Mouse (Mus musculus) embryonic stem cell, embryonic (primary cell): Measurements from ENCODE around the gene Prss50.

Experiments used
- CTCF ChIA-PET, 4 experiments: fragments of 300-600 bp in 2 of 4; fragments of 350-600 bp in 2 of 4; sonication (Branson Sonifier 250); formaldehyde crosslinking; loops; one replicate each; lab custom pipeline; 2022; ENCODE audit warnings: inconsistent platforms in 2 of 4; lab: Charles Lee
- POLR2A ChIA-PET, 4 experiments: fragments of 300-600 bp in 2 of 4; fragments of 350-600 bp in 2 of 4; sonication (Branson Sonifier 250); formaldehyde crosslinking; loops; one replicate each; lab custom pipeline; 2022; ENCODE audit warnings: antibody characterized with exemption in 4 of 4, inconsistent platforms in 1 of 4; lab: Charles Lee

Gene Prss50

DNA sequence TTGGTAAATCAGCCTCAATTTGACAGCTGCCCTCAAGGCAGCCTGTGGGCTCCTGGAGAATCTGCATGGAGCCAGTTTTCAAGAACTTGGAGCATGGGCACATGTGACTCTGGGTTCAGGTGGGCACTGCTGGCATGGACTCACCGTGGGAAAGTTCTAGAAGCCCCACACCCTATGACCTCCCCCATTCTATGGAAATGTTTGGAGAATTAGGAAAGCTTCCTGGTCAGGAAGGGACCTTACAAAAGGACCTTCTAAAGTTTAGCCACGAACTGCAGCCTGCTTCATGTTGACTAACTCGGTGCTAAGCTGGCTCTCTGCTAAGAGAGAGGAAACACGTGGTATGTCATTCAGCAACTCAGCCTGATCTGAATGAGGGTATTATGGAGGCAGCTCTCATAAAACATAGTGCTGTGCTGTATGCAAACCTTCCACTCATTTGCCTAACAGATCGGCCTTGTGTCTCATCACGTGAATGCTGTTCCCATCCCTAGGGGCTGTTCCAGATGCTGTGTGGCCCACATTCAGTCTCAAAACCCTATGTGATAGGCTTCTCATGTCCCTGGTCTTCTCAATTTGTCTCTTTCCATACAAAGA lies 51.7 kb downstream of the Prss50 start:
- POLR2A ChIA-PET: interaction anchor here in 2 of 4 experiments (0.6 kb wide), 2 partner anchors 30 to 388 kb away, joined by 3 read pairs; partner anchors contain the start of genes Als2cl (in 1 of the 2) and Tmie (in 1 of the 2)
- CTCF ChIA-PET: interaction anchor here in 3 of 4 experiments (0.9 to 2.9 kb wide), 5 partner anchors 13 to 87 kb away, joined by 3 to 12 read pairs (median 4); partner anchors contain the start of gene Tmie (in 1 of the 3)
